Mouse (Mus musculus) E14TG2a.4 (cell line): Measurements from ENCODE around the gene Fbxl16.
"Not testable (repeated sequence)": the region's sequence is repeated elsewhere in the genome, so short reads cannot be mapped to it uniquely, and the experiment has no call there.

Source experiments
- H3K27me3 ChIP-seq: 2 replicates; pipeline ENCODE4 v1.6.1; 2014; ENCODE audit warnings: low read length, control low read depth; ENCODE audit not compliant: insufficient read depth
- H3K36me3 ChIP-seq: 2 replicates; pipeline ENCODE4 v1.6.1; 2014; ENCODE audit warnings: low read length, control low read depth; ENCODE audit not compliant: insufficient read depth
- H3K4me1 ChIP-seq: replicated peaks from 2 replicates; pipeline ENCODE4 v1.6.1; 2014; ENCODE audit warnings: low read depth, low read length, control low read depth
- H3K4me3 ChIP-seq: replicated peaks from 2 replicates; pipeline ENCODE4 v1.5.1; 2014; ENCODE audit warnings: mild to moderate bottlenecking, low read length
- H3K9me3 ChIP-seq: 2 replicates; pipeline ENCODE4 v1.6.1; 2014; ENCODE audit warnings: low read length, control low read depth
- CTCF ChIP-seq: conservative IDR thresholded peaks from 2 replicates; pipeline ENCODE4 v1.5.1; 2014; ENCODE audit warnings: low read length
- NANOG ChIP-seq: IDR thresholded peaks from 2 replicates; pipeline ENCODE4 v1.6.1; 2014; ENCODE audit warnings: borderline replicate concordance, low read length, mixed read lengths
- POU5F1 ChIP-seq: IDR thresholded peaks from 2 replicates; pipeline ENCODE4 v1.6.1; 2014; ENCODE audit warnings: low read length, borderline replicate concordance

The Fbxl16 gene

GRCm38 (mm10) chr17:25802825-25803517 lies 5.9 kb upstream of the Fbxl16 start:
- TF ChIP-seq CTCF (no peak), NANOG (no peak), POU5F1 (no peak)
- peaks cover 41% of the 10 kb centered on the region for H3K27me3 ChIP-seq

GRCm38 (mm10) chr17:25806507-25806906 lies 2.4 kb upstream of the Fbxl16 start:
- Histone ChIP-seq H3K9me3 (no peaks in the 10 kb centered on the region), H3K4me1 (peaks cover 22% of the 10 kb centered on the region), H3K4me3 (no peak overlapping the region), H3K27me3 (peaks cover 70% of the 10 kb centered on the region), H3K36me3 (no peaks in the 10 kb centered on the region)
- TF ChIP-seq NANOG, result no peak

More at GRCm38 (mm10) chr17:25802825-25803517, 5.9 kb upstream of the Fbxl16 start:
- Histone ChIP-seq H3K4me1 (peaks cover 13% of the 10 kb centered on the region), H3K36me3 (no peaks in the 10 kb centered on the region), H3K4me3 (no peak overlapping the region), H3K9me3 (no peaks in the 10 kb centered on the region)

DNA sequence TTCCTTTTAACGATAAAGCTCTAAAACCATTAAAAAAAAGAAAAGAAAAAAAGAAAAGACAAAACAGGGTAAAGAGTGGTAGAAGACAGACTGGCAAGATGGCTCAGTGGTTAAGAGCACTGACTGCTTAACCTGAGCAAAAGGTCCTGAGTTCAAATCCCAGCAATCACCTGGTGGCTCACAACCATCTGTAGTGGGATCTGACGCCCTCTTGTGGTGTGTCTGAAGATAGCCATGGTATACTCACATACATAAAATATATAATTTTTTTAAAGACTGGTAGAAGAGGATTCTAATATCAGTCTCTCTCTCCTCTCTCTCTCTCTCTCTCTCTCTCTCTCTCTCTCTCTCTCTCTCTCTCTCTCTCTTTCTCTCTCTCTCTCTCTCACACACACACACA lies 1.4 kb upstream of the Fbxl16 start:
- Histone ChIP-seq H3K4me1 (peaks cover 22% of the 10 kb centered on the region), H3K27me3 (peaks cover 71% of the 10 kb centered on the region)
- 0 out of 2 replicates have a peak, but pooled peaks have one; percentile 12 for TF ChIP-seq CTCF
- not testable (repeated sequence) for H3K36me3 ChIP-seq, H3K9me3 ChIP-seq, H3K4me3 ChIP-seq

GRCm38 (mm10) chr17:25808028-25808427 lies 857 bp upstream of the Fbxl16 start:
- no peak for TF ChIP-seq CTCF
- TF ChIP-seq POU5F1, result no peak
- no peak for TF ChIP-seq NANOG

GRCm38 (mm10) chr17:25809606-25810340 lies 888 bp downstream of the Fbxl16 start:
- H3K36me3 ChIP-seq, result no peaks in the 10 kb centered on the region
- H3K27me3 ChIP-seq, result peaks cover 71% of the 10 kb centered on the region
- TF ChIP-seq POU5F1, result no peak
- TF ChIP-seq NANOG, result no peak
- TF ChIP-seq CTCF, result no peak
- H3K9me3 ChIP-seq, result 0 out of 2 replicates have a peak, but pooled peaks cover 8% of the 10 kb centered on the region
- H3K4me1 ChIP-seq, result peaks cover 18% of the 10 kb centered on the region
- H3K4me3 ChIP-seq, result peak overlapping the region; percentile 92

More at GRCm38 (mm10) chr17:25808028-25808427, 857 bp upstream of the Fbxl16 start:
- 0 out of 2 replicates have a peak, but pooled peaks cover 6% of the 10 kb centered on the region for H3K9me3 ChIP-seq
- H3K27me3 ChIP-seq, result peaks cover 71% of the 10 kb centered on the region
- H3K36me3 ChIP-seq, result no peaks in the 10 kb centered on the region
- H3K4me3 ChIP-seq, result peak overlapping the region; percentile 92
- peaks cover 20% of the 10 kb centered on the region for H3K4me1 ChIP-seq

DNA sequence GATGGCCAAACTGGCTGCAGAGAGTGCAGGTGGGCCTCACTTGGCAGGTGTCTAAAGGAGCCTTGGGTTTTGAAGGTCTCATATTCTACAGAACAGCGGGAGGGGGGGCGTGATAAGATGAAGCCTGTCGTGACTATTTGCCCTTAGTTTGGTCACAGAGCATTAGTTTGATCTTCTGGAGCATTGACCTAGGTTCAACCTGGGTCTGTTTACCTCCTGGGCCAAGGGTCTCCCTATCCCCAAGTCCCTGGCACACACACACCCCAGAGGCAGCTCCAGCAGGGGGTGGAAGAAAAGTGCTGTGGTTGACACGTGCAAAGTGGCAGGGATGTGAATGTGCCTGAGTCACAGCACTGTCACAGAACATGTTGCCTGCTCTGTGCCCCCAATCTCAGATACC lies 2.0 kb downstream of the Fbxl16 start:
- peaks cover 18% of the 10 kb centered on the region for H3K4me1 ChIP-seq
- peaks cover 78% of the 10 kb centered on the region for H3K27me3 ChIP-seq
- no peaks in the 10 kb centered on the region for H3K36me3 ChIP-seq
- 0 out of 2 replicates have a peak, but pooled peaks cover 8% of the 10 kb centered on the region for H3K9me3 ChIP-seq
- TF ChIP-seq POU5F1 (no peak), NANOG (no peak), CTCF (no peak)
- no peak overlapping the region for H3K4me3 ChIP-seq

- H3K4me3 ChIP-seq, result peak overlapping the region; percentile 51
- H3K27me3 ChIP-seq, result peaks cover 91% of the 10 kb centered on the region
- H3K36me3 ChIP-seq, result no peaks in the 10 kb centered on the region
- 0 out of 2 replicates have a peak, but pooled peaks cover 8% of the 10 kb centered on the region for H3K9me3 ChIP-seq
- H3K4me1 ChIP-seq, result peaks cover 34% of the 10 kb centered on the region
- no peak for TF ChIP-seq NANOG
- TF ChIP-seq CTCF, result peak; percentile 38
Observed at GRCm38 (mm10) chr17:25813471-25813870, 4.6 kb downstream of the Fbxl16 start.

DNA sequence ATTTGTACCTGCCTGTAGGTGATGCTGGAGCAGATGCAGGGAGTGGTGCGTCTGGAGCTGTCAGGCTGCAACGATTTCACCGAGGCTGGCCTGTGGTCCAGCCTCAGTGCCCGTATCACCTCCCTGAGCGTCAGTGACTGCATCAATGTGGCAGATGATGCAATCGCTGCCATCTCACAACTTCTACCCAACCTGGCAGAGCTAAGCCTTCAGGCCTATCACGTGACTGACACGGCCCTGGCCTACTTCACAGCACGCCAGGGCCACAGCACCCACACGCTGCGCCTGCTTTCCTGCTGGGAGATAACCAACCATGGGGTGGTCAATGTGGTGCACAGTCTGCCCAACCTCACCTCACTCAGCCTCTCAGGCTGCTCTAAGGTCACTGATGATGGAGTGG lies 8.8 kb downstream of the Fbxl16 start:
- H3K36me3 ChIP-seq, result no peaks in the 10 kb centered on the region
- H3K27me3 ChIP-seq, result peaks cover 60% of the 10 kb centered on the region
- no peak for TF ChIP-seq POU5F1
- TF ChIP-seq NANOG, result no peak
- TF ChIP-seq CTCF, result no peak
- H3K9me3 ChIP-seq, result 0 out of 2 replicates have a peak, but pooled peaks cover 6% of the 10 kb centered on the region
- H3K4me1 ChIP-seq, result peaks cover 45% of the 10 kb centered on the region
- no peak overlapping the region for H3K4me3 ChIP-seq
